Mouse (Mus musculus) layer of hippocampus, adult 2 months (tissue): Measurements from ENCODE around the gene Tas2r143. TPM values are rescaled to one million over a fixed set of nuclear protein-coding genes. Genes with fewer than 3 reads are reported as not detected.

Experiments
- DNase-seq, 2 experiments: peaks; one replicate each; pipeline ENCODE4 v3.0.0; 2022; ENCODE audit warnings: low spot score in 2 of 2
- H3K27ac ChIP-seq: fragments of 200-600 bp; 2 replicates; pipeline ENCODE4 v1.8.1; 2022
- H3K4me3 ChIP-seq: fragments of 200-600 bp; 2 replicates; pipeline ENCODE4 v1.8.1; 2022; ENCODE audit warnings: mild to moderate bottlenecking
- CTCF ChIP-seq: fragments of 200-600 bp; conservative IDR thresholded peaks from 2 replicates; pipeline ENCODE4 v1.8.1; 2022; ENCODE audit warnings: antibody characterized with exemption, mild to moderate bottlenecking, moderate library complexity
- total RNA-seq, 2 experiments: library from RNA; stranded (reverse); gene quantifications; 2 replicates each; pipeline ENCODE4 v1.2.3; 2021

The Tas2r143 gene
- total RNA-seq, 2 experiments from 2014 or later: not detected

DNA sequence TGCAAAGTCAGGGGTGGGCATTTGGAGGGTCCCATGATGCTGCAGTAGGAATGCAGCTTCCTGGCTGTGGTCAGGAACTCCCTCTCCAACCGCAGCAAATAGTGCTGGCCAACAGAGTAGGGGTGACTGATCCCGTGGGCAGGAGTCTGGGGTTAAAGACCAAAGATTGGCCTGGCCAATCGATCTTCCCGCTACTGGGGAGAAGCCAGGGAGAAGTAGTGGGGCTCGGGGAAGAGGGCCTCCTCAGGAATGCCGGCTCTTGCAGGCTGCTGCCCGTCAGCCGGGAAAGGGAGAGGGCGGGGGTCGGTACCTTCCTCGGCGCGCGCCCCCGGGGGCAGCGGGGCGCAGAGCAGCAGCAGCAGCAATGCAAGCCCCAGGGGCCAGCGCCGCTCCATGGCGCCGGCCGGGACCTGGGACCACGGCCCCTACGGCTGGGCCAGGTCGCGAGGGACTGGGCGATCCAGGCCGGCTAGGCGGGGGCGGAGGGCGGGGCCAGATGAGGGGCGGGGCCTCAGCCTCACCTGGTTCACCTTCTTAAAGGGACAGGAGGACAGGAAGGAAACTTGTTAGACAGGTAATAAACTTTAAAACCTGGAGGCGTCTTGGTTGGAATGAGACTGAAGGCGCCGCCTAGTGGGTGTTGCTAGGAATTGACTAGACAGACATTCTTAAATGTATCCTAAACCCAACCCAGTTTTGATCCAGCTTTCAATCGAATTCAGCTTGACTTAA lies 27.1 kb upstream of the Tas2r143 start, which contains the start of gene Epha1:
Epha1 (minus strand) TSS at position 453 of the 732 bp plus-strand sequence.
- H3K27ac ChIP-seq: no peak within 1 kb of the TSS
- peak in 1 of 2 experiments; percentile 72 for DNase-seq

DNA sequence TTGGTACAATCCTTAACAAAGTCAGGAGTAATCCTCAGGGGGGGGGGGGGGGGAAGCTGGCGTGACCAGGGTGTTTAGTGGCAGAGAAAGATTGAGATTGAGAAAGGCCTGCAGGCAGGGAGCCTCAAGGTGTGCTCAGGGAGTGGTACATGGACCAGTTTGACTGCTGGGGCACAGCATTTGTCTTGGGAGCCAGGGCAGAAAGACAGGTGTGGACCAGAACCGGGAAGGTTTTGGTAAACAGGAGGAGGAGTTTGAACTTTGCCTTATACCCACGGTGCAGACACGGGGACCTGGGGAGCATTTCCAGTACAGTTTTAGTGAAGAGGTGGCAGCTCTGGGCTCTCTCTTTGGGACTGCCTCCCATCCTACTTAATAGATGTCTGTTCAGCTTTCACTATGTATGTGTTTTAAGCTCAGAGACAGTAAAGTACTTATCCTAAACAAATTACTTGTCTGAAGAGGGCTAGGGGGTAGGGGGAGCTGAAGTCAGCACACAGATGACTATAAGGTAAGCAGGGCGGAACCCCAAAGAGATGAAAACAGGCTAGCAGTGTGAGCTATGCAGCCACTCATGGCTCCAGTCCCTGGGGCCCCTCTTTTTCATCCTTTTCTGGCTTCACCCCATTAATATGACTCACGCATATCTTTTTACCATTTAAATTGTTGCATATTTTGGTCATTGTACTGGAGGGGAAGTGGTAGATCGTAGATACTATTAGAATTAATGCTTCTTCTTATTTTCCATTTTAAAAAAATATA lies 26.2 kb upstream of the Tas2r143 start:
- TF ChIP-seq CTCF: no peak
- Histone ChIP-seq H3K4me3 (peak overlapping the region; percentile 49), H3K27ac (no peak overlapping the region)
- no peak for DNase-seq

More for the DNA sequence above, 27.1 kb upstream of the Tas2r143 start, which contains the start of gene Epha1:
- peak within 1 kb of the TSS; percentile 49 for H3K4me3 ChIP-seq
- peak; percentile 87 for TF ChIP-seq CTCF

DNA sequence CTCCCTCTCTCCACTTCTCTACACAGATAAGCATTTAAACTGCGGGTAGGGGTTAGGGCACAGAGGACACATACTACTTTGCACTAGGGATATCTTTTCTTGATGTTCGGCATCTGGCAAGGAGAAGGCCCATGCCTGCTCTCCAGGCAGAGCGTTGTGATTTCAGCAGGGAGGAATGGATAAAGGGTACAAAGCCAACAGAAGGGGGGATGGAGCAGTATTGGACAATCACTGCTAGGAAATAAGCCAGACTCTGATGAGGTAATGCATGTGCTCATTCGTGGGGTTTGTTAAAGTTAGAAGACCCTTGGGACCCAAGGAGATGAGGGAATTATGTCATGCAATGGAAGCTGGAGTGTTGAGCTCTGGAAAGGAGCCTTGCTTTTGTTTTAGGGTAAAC lies 25.3 kb upstream of the Tas2r143 start:
- Histone ChIP-seq H3K27ac (no peak overlapping the region), H3K4me3 (no peak overlapping the region)
- TF ChIP-seq CTCF: no peak
- no peak for DNase-seq

DNA sequence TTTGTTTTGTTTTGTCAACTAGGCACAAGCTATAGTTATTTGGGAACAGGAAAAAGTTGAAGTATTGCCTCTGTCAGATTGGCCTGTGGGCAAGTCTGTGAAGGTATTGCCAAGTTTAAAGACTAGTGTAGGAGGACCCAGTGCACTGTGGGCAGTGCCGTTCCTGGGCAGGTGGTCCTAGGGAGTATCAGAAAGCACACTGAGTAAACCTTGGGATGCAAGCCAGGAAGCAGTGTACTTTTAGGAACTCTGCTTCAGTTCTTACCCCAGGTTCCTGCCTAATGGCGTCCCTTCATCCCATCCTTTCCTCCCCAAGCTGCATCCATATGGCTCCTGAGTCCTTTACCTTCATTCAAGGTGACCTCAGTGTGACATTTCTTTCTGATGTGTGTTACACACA lies 24.9 kb upstream of the Tas2r143 start:
- H3K27ac ChIP-seq: no peak overlapping the region
- no peak for DNase-seq
- no peak for TF ChIP-seq CTCF

DNA sequence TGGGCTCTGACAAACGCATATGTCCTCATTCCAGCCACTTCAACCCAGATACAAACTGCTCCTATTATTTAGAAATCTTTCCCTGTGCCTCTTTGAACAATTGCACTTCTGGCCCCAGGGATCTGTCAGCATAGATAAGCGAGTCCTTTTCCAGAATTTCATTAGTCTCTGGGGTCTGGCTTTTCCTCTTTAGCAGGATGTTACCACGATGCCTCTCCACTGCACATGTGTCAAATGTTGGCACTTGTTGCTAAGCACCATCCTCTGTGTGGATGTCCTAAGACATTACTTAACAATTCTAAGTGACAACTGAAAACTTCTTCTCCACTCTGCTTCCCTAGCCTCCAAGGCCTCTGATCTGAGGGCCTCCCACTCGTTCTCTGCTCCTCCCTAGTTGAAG lies 24.0 kb upstream of the Tas2r143 start:
- Histone ChIP-seq H3K27ac (no peak overlapping the region), H3K4me3 (no peak overlapping the region)
- TF ChIP-seq CTCF: no peak
- DNase-seq: no peak

More for the DNA sequence above, 24.9 kb upstream of the Tas2r143 start:
- H3K4me3 ChIP-seq: no peak overlapping the region

DNA sequence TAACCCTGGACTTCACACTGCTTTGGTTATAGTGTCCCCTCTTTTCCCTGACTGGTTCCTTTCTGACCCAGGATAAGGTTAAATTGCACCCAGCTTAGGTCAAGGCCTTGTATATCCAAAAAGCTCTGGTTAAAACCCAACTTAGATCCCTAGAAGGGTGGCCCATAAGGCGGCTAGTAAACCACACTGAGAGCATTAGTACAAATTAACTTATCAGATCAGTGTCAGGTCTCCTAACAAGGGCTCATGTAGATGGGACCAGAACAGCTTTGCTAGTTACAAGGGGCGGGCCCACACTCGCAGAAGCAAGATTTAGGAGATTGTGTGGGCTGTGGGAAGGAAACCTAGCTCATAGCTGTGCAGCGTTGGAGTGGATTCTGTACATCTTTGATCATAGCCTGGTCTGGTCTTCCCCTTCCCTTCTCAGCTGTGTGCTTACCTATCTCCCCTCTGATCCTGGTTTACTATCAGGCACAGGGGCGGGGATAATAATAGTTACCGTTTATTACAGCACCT lies 23.5 kb upstream of the Tas2r143 start:
- H3K27ac ChIP-seq: no peak overlapping the region
- H3K4me3 ChIP-seq: no peak overlapping the region
- no peak for DNase-seq
- no peak for TF ChIP-seq CTCF

DNA sequence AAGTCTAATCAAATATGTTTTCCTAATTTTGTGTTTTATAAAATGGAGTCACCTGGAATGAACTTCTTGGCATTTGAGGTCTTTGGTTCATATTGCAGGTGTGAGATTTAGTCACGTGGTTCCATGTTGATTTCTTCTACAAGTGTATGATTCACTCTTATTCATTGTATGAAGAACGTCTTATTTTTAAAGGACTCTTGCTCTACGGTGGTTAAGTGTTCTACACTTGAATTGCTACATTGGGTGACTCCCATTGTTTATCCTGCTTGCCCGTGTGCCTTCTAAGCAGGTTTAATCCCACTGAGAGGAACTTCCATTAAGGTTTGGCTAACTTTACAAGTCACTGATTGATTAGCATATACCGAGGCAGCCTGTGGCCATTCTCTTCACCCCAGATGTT lies 22.8 kb upstream of the Tas2r143 start:
- Histone ChIP-seq H3K27ac (no peak overlapping the region), H3K4me3 (no peak overlapping the region)
- TF ChIP-seq CTCF: no peak
- DNase-seq: no peak

DNA sequence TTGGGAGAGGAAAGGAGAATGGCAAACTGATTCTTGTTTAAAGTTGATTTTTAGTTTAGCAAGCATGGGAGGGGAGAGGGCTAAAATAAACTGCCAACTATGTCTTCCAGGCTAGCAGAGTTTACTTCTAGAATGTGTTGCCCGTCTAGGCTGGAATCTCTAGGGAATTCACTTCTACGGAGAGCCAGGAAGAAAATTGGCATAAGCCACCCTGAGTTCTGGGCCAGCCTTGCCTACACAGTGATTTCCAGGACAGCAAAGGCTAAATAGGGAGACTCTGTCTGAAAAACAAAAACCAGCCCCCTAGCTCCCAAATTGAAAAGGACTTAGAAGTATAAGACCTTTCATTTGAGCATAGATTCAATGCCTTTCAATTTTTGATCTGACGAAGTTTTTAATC lies 20.5 kb upstream of the Tas2r143 start:
- TF ChIP-seq CTCF: no peak
- no peak for DNase-seq
- Histone ChIP-seq H3K4me3 (no peak overlapping the region), H3K27ac (no peak overlapping the region)

DNA sequence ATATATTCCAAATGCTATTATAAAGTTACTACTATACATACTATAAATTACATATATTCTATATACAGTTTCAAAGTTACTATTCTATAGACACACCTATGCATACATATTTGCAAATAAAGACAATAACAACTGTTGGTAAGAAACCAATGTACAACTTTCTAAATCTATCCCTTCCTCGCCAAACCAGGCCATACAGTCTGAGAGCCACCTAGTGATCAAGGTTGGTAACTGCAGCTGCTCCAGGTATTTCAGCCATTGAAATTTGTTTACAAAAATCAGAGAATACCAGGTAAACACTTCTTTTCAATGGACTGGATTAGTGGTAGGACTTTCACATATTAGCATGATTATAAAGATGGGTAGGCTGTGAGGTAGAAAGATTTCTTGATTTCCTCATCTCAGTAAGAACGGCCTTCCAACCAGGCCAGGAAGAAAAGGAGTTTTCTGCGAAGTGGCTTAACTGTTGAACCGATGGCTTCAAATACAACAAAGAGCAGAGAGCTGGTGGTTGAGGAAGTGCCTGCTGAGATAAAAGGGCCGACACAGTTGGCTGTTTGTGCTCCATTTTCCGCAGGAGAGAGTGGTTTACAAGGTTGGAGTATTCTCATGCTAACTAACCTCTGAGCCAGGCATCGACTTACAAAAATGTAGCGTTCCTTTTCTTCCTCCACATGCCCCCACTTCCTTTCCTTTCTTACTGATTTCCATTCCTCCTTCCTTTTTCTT lies 19.5 kb upstream of the Tas2r143 start:
- Histone ChIP-seq H3K4me3 (no peak overlapping the region), H3K27ac (no peak overlapping the region)
- no peak for DNase-seq
- peak; percentile 98 for TF ChIP-seq CTCF

DNA sequence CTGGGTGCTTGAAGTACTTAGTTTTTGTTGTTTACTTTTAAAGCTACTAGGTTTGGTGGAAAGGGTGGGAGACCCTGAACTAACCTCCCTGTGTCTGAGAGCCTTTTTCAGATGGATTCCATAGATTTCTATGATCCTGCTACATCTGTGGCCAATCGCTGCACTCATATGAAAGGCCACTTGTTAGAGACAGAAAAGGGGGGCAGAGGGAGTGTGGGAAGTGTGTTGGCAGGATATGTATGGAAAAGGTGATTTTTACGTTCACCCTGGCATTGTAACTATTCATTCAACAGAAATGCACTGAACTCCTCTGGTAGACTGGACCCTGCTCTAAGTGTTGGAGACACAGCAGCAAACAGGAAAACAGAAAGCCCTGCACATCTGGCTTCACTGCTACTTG lies 18.8 kb upstream of the Tas2r143 start:
- no peak overlapping the region for H3K27ac ChIP-seq
- no peak for TF ChIP-seq CTCF
- H3K4me3 ChIP-seq: no peak overlapping the region
- DNase-seq: no peak

DNA sequence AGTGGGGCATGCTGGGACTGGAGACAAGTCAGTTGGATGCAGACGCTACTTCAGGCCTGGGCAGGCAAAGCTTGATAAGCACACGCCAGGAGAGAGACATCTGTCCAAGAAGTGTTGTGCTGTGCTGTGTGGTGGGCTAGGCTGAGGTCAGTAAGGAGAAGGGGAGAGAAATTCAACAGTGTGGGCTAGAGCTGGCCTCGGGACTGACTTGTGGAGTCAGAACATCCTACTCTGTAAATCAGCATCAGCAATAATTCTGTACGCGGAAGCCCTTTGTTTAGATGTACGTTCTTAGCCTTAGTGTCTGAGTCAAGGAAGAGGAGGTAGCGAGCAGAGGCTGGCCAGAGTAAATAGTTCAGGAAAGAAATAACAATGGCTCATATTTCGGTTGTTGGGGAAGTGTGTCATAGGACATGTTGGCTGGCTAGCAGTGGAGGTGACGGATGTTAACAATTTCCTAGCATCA lies 18.1 kb upstream of the Tas2r143 start:
- no peak overlapping the region for H3K4me3 ChIP-seq
- no peak for TF ChIP-seq CTCF
- DNase-seq: no peak
- no peak overlapping the region for H3K27ac ChIP-seq

DNA sequence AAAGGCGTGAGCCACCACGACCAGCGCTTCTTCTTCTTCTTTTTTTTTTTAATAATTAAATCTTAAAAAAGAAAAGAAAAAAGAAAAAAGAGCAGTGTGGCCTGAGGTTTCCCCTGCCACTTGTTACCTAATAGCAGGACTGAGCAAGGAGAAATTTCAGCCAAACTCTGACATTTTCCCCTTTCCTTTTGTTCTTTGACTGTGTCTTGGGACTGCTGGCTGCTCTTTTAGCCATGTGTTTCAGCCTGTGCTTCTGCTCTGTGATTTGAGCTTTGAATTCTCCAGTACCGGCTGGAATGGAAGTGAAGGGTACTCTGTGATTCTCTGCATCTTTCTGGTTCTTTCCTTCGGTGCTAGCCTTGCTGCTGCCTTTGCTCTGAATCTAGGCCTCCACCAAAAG lies 16.7 kb upstream of the Tas2r143 start:
- H3K27ac ChIP-seq: no peak overlapping the region
- DNase-seq: no peak
- no peak for TF ChIP-seq CTCF
- H3K4me3 ChIP-seq: no peak overlapping the region

DNA sequence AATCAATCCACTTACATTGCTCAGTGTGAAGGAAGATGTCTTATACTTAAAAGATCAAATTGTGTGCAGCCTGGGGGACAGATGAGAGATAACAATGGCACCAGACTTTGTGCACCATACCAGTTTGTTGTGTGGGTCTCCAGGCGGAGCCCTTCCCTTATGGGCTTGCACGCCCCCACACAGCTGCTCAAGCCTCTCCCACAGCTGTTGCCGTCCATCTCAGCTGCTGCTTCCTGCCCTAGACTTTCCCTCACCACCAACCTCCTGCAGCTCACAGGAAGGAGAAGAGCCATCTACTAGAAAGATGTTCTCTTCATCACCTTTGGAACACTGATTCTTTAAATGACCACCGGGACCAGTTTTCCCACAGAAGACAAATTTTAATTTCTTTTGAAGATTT lies 14.4 kb upstream of the Tas2r143 start:
- Histone ChIP-seq H3K27ac (no peak overlapping the region), H3K4me3 (no peak overlapping the region)
- DNase-seq: no peak
- TF ChIP-seq CTCF: no peak
